Mouse (Mus musculus) ES-E14 (cell line): ENCODE measurements at regions not wholly inside any gene's neighbourhood (a gene's known extent, or its start where the extent isn't known, plus 50 kb on each side); places are given as distances from the start of the nearest gene placed in this dataset.

Experiments
- DNase-seq: peaks from one replicate; pipeline ENCODE4 v3.0.0-alpha.2; 2013; ENCODE audit warnings: low read depth, low spot score
- H3K27ac ChIP-seq: 2 replicates; pipeline ENCODE4 v1.5.1; 2012; ENCODE audit warnings: low read depth, mild to moderate bottlenecking, low read length, moderate library complexity, mixed read lengths; ENCODE audit not compliant: poor library complexity, insufficient read depth, severe bottlenecking
- H3K36me3 ChIP-seq: 2 replicates; pipeline ENCODE4 v1.6.1; 2012; ENCODE audit warnings: mild to moderate bottlenecking, low read length, moderate library complexity, mixed read lengths; ENCODE audit not compliant: control insufficient read depth, poor library complexity, insufficient read depth, severe bottlenecking
- H3K4me1 ChIP-seq, 2 experiments: fragments of 150-350 bp in 1 of 2; sonication (generic) in 1 of 2; 2 replicates each; pipeline ENCODE4 v1.6.1; 2012; ENCODE audit warnings: low read length in 2 of 2, mild to moderate bottlenecking in 1 of 2, mixed read lengths in 1 of 2; ENCODE audit not compliant: control insufficient read depth in 2 of 2, insufficient read depth in 2 of 2, poor library complexity in 1 of 2
- H3K4me3 ChIP-seq, 2 experiments: fragments of 150-350 bp in 1 of 2; sonication (generic) in 1 of 2; 2 replicates each; pipeline ENCODE4 v1.5.1; 2012; ENCODE audit warnings: low read length in 2 of 2, low read depth in 1 of 2, mild to moderate bottlenecking in 1 of 2, mixed read lengths in 1 of 2; ENCODE audit not compliant: insufficient read depth in 1 of 2, poor library complexity in 1 of 2, severe bottlenecking in 1 of 2
- H3K9ac ChIP-seq: 2 replicates; pipeline ENCODE4 v1.6.1; 2012; ENCODE audit warnings: low read depth, mild to moderate bottlenecking, low read length, mixed read lengths; ENCODE audit not compliant: poor library complexity, insufficient read depth, severe bottlenecking
- H3K9me3 ChIP-seq: fragments of 150-350 bp; sonication (generic); 2 replicates; pipeline ENCODE4 v1.6.1; 2012; ENCODE audit warnings: low read depth, mild to moderate bottlenecking, low read length; ENCODE audit not compliant: control insufficient read depth, insufficient read depth
- CHD2 ChIP-seq: IDR thresholded peaks from 2 replicates; pipeline ENCODE4 v1.6.1; 2014; ENCODE audit warnings: mild to moderate bottlenecking, low read depth, low read length, inconsistent platforms
- HCFC1 ChIP-seq: IDR thresholded peaks from 2 replicates; pipeline ENCODE4 v1.6.1; 2012; ENCODE audit warnings: low read length, inconsistent platforms, borderline replicate concordance; ENCODE audit not compliant: insufficient read depth
- MAFK ChIP-seq: IDR thresholded peaks from 2 replicates; pipeline ENCODE4 v1.6.1; 2014; ENCODE audit warnings: mild to moderate bottlenecking, low read depth, low read length, inconsistent platforms; ENCODE audit not compliant: insufficient read depth
- ZC3H11A ChIP-seq: IDR thresholded peaks from 2 replicates; pipeline ENCODE4 v1.6.1; 2012; ENCODE audit warnings: low read depth, mild to moderate bottlenecking, inconsistent platforms, low read length, borderline replicate concordance
- ZNF384 ChIP-seq: IDR thresholded peaks from 2 replicates; pipeline ENCODE4 v1.6.1; 2012; ENCODE audit warnings: low read depth, low read length, inconsistent platforms
- in situ Hi-C, 2 experiments: fragments of 600-800 bp; cut with MboI; formaldehyde crosslinking; loops; one replicate each; pipeline ENCODE4 v1.15.1; 2025; ENCODE audit warnings: low sequenced_read_pairs in 2 of 2, inconsistent platforms in 1 of 2; ENCODE audit not compliant: unreplicated experiment in 2 of 2

- H3K36me3 ChIP-seq = no peaks in the 10 kb centered on the region
- H3K4me1 ChIP-seq = no peaks in the 10 kb centered on the region
- H3K27ac ChIP-seq = no peak overlapping the region
- in situ Hi-C loops = no loop called here
- no peak overlapping the region for H3K9ac ChIP-seq
- no peak overlapping the region for H3K4me3 ChIP-seq
- TF ChIP-seq CHD2 = no peak
- TF ChIP-seq ZC3H11A = no peak
- H3K9me3 ChIP-seq = no peaks in the 10 kb centered on the region
- no peak for DNase-seq
Observed at GRCm38 (mm10) chr8:113065246-113066169, 495.7 kb downstream of the Cntnap4 start.

DNA sequence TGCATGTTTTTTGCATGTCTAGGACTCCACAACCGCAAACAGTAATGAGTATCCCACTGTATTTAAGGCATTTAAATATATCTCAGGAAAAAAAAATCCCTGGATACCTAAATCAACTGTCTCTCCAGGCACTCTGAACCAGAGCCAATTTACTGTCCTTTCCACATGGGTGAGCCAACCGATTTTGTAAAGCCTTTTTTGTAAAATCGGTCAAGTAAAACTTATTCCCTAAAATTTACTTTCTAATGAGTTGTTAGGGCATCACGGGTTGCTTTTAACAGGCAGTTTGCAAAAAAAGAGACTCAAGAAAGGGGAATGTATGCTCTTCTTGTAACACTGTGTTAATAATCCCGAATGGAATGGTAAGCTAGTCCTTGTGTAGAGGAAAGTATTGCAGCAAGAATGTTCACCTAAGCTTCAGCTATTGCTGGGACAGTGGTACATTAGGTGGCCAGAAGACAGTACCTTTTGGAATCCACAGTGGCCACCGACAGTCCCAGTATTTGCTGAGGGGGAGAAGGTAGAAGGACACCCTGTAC lies 496.4 kb downstream of the Cntnap4 start:
- Histone ChIP-seq H3K4me3 (no peak overlapping the region), H3K36me3 (no peaks in the 10 kb centered on the region), H3K9me3 (no peaks in the 10 kb centered on the region), H3K9ac (no peak overlapping the region), H3K4me1 (no peaks in the 10 kb centered on the region), H3K27ac (no peak overlapping the region)
- no peak for TF ChIP-seq ZC3H11A
- no peak for TF ChIP-seq HCFC1
- TF ChIP-seq CHD2 = no peak
- TF ChIP-seq MAFK = no peak
- no peak for TF ChIP-seq ZNF384
- no peak for DNase-seq
- in situ Hi-C loops = no loop called here

DNA sequence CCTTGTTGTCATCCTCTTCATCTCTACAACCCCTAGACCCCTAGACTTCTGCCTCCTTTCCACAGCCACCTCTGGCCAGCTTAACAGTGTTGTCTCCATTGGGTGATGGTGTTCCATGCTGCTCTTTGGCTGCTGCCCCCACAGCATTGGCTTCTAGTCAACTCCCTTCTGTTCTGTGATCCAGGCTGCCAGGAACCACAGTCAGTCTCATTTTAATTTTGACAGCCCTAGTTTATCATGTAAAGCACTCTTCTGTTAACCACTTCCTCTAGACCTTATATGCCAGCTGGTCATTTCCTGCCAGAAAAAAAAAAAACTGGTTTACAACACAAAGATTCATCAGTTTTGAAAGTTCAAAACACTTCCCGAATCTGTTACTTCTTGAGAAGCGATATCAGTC lies 514.1 kb downstream of the Cntnap4 start:
- no peaks in the 10 kb centered on the region for H3K4me1 ChIP-seq
- no peaks in the 10 kb centered on the region for H3K9me3 ChIP-seq
- no peaks in the 10 kb centered on the region for H3K36me3 ChIP-seq
- no peak for TF ChIP-seq ZNF384
- no peak for TF ChIP-seq MAFK
- no peak for TF ChIP-seq HCFC1
- no peak for TF ChIP-seq ZC3H11A
- no peak for TF ChIP-seq CHD2
- no peak overlapping the region for H3K4me3 ChIP-seq
- in situ Hi-C loops = no loop called here
- no peak overlapping the region for H3K27ac ChIP-seq
- no peak overlapping the region for H3K9ac ChIP-seq
- DNase-seq = no peak

GRCm38 (mm10) chr8:113087586-113087985 lies 517.7 kb downstream of the Cntnap4 start:
- Histone ChIP-seq H3K4me3 (no peak overlapping the region), H3K9me3 (no peaks in the 10 kb centered on the region), H3K36me3 (no peaks in the 10 kb centered on the region), H3K27ac (no peak overlapping the region), H3K4me1 (no peaks in the 10 kb centered on the region), H3K9ac (no peak overlapping the region)
- no peak for DNase-seq
- no peak for TF ChIP-seq CHD2
- no peak for TF ChIP-seq HCFC1
- no peak for TF ChIP-seq ZNF384
- TF ChIP-seq ZC3H11A = no peak
- TF ChIP-seq MAFK = no peak
- in situ Hi-C loops = no loop called here

DNA sequence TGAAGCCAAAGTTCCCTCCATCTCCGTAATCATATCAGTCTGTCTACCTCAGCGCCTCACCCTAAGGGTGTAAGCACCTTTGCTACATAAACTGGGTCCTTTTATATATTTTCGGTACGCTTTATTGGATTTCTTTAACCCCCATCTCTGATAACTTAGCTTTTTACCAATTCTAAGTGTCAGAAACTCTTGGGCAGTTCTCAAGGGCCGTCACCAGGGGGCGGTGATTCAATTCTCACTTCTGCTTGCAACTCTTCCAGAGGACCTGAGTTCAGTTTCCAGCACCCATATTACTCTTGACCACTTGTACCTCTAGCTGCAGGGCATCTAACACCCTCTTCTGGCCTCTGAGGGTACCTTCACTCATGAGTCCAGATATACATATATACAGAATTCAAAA lies 523.7 kb upstream of the Mon1b start:
- Histone ChIP-seq H3K27ac (no peak overlapping the region), H3K36me3 (no peaks in the 10 kb centered on the region), H3K4me3 (no peak overlapping the region), H3K9ac (no peak overlapping the region), H3K9me3 (no peaks in the 10 kb centered on the region), H3K4me1 (no peaks in the 10 kb centered on the region)
- TF ChIP-seq ZC3H11A (no peak), HCFC1 (no peak), CHD2 (no peak), ZNF384 (no peak), MAFK (no peak)
- in situ Hi-C loops = loop anchor here in 1 of 2 experiments (25.0 kb wide), 1 partner anchor 476 kb away; no protein-coding TSS in a partner anchor
- peak; percentile 19 for DNase-seq
